Mouse (Mus musculus) forebrain, embryonic 12.5 days (tissue): Measurements from ENCODE around the gene Pik3r1. TPM values are rescaled to one million over a fixed set of nuclear protein-coding genes. Genes with fewer than 3 reads are reported as not detected.
A peak's percentile ranks its signal among the peaks of the same experiment; 100 is the strongest.

ENCODE experiments used
- ATAC-seq: fragments of 200-750 bp; cut with Nextera tagmentation; 2 replicates; pipeline ENCODE4 v1.8.0; 2017; ENCODE audit warnings: moderate TSS enrichment; ENCODE audit not compliant: low FRiP score
- H3K27ac ChIP-seq: fragments of 300-500 bp; sonication (generic); 2 replicates; pipeline ENCODE4 v1.5.1; 2016; ENCODE audit warnings: mild to moderate bottlenecking
- H3K27me3 ChIP-seq: fragments of 300-500 bp; sonication (generic); 2 replicates; pipeline ENCODE4 v1.6.1; 2016; ENCODE audit warnings: mild to moderate bottlenecking
- H3K36me3 ChIP-seq: fragments of 300-500 bp; sonication (generic); replicated peaks from 2 replicates; pipeline ENCODE4 v1.6.1; 2016; ENCODE audit warnings: mild to moderate bottlenecking
- H3K4me1 ChIP-seq: fragments of 300-500 bp; sonication (generic); 2 replicates; pipeline ENCODE4 v1.6.1; 2016
- H3K4me2 ChIP-seq: fragments of 300-500 bp; sonication (generic); 2 replicates; pipeline ENCODE4 v1.6.1; 2016; ENCODE audit warnings: mild to moderate bottlenecking, moderate library complexity
- H3K4me3 ChIP-seq: fragments of 300-500 bp; sonication (generic); replicated peaks from 2 replicates; pipeline ENCODE4 v1.5.1; 2016; ENCODE audit warnings: mild to moderate bottlenecking
- H3K9ac ChIP-seq: fragments of 300-500 bp; sonication (generic); 2 replicates; pipeline ENCODE4 v1.6.1; 2016; ENCODE audit warnings: mild to moderate bottlenecking
- H3K9me3 ChIP-seq: fragments of 300-500 bp; sonication (generic); 2 replicates; pipeline ENCODE4 v1.6.1; 2016
- WGBS: fragments of 180-500 bp; shearing (Covaris S2); methylation state at CpG from one replicate; pipeline ENCODE4 v1.1.7; 2016; 5-methylcytosine and 5-hydroxymethylcytosine counted together
- polyA plus RNA-seq: library from polyadenylated mRNA; unstranded; fragments of >200 nt; fragmentation: Nextera tagmentation; extraction: Ambion mirVana; gene quantifications from 2 replicates; pipeline ENCODE4 v1.2.1, GENCODE M21; 2016

Gene Pik3r1
- polyA plus RNA-seq, 1 experiment from 2014 or later: 20.4 TPM

DNA sequence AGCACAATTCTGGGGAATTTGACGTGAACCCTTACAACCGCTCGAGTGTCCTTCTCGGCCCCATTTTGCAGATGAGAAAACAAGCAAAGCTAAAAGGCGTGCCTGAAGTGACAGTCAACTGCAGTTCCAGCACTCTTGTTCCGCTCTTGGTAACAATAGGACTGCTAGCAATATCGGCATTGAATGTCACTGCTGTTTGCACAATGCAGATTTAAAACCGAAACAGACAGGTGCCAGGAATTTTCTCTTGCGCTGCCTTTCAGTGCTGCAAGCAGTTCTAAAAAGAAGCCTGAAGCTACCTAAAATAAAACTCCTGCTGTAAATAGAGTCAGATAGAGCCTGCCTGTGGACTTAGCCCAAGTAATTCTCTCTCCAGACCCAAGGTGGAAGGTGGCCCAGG, 4.3 kb downstream of the Pik3r1 start:
- no peak overlapping the region for H3K4me2 ChIP-seq
- peaks cover 64% of the 10 kb centered on the region for H3K4me1 ChIP-seq
- no peak overlapping the region for H3K27ac ChIP-seq
- H3K36me3 ChIP-seq: no peaks in the 10 kb centered on the region
- ATAC-seq: no peak
- 83% methylated on average over 9 of the region's 9 CpGs for WGBS
- no peak overlapping the region for H3K4me3 ChIP-seq
- peaks cover 23% of the 10 kb centered on the region for H3K27me3 ChIP-seq
- H3K9ac ChIP-seq: no peak overlapping the region
- no peaks in the 10 kb centered on the region for H3K9me3 ChIP-seq

GRCm38 (mm10) chr13:101763149-101763548, 4.9 kb downstream of the Pik3r1 start:
- H3K36me3 ChIP-seq: no peaks in the 10 kb centered on the region
- peaks cover 28% of the 10 kb centered on the region for H3K27me3 ChIP-seq
- no peak overlapping the region for H3K27ac ChIP-seq
- H3K9ac ChIP-seq: no peak overlapping the region
- ATAC-seq: no peak
- WGBS: 87% methylated on average over 5 of the region's 5 CpGs
- no peak overlapping the region for H3K4me3 ChIP-seq
- peaks cover 65% of the 10 kb centered on the region for H3K4me1 ChIP-seq
- H3K4me2 ChIP-seq: no peak overlapping the region
- H3K9me3 ChIP-seq: no peaks in the 10 kb centered on the region

DNA sequence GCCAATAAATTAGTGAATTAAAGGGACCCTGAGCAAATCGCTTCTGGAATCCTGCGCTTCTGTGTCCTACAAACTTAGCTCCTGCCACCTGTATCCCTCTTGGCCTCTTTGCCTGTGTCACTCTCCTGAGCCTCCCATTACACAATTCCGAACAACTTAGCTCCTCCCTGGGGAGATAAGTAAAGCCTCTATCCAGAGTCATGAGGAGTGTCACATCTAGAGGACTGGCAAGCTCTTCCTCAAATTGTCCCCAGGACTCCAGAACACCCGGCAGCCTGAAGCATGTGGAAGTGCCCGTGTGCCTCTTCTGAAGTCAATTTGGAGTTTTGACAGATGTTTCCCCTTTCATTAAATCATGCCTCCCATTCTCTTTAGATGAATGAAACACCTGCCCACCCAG, 6.4 kb downstream of the Pik3r1 start:
- H3K9ac ChIP-seq: no peak overlapping the region
- no peak for ATAC-seq
- peaks cover 6% of the 10 kb centered on the region for H3K36me3 ChIP-seq
- H3K4me2 ChIP-seq: no peak overlapping the region
- H3K27ac ChIP-seq: no peak overlapping the region
- H3K4me3 ChIP-seq: no peak overlapping the region
- 61% methylated on average over 5 of the region's 5 CpGs for WGBS
- H3K9me3 ChIP-seq: no peaks in the 10 kb centered on the region
- H3K4me1 ChIP-seq: peaks cover 67% of the 10 kb centered on the region
- H3K27me3 ChIP-seq: peaks cover 29% of the 10 kb centered on the region

- H3K4me1 ChIP-seq: peaks cover 60% of the 10 kb centered on the region
Observed at GRCm38 (mm10) chr13:101760953-101761352, 7.1 kb downstream of the Pik3r1 start.

GRCm38 (mm10) chr13:101760001-101760687, 7.9 kb downstream of the Pik3r1 start:
- H3K4me3 ChIP-seq: no peak overlapping the region
- H3K4me1 ChIP-seq: peaks cover 53% of the 10 kb centered on the region
- peaks cover 29% of the 10 kb centered on the region for H3K27me3 ChIP-seq
- no peak overlapping the region for H3K9ac ChIP-seq
- no peaks in the 10 kb centered on the region for H3K9me3 ChIP-seq
- no peak for ATAC-seq
- no peak overlapping the region for H3K27ac ChIP-seq
- 0 out of 2 replicates have a peak overlapping the region, but pooled peaks have one; percentile 2 for H3K4me2 ChIP-seq
- peaks cover 9% of the 10 kb centered on the region for H3K36me3 ChIP-seq
- 33% methylated on average over 8 of the region's 8 CpGs for WGBS

More at GRCm38 (mm10) chr13:101760953-101761352, 7.1 kb downstream of the Pik3r1 start:
- 77% methylated on average over 3 of the region's 3 CpGs for WGBS
- Histone ChIP-seq H3K9ac (no peak overlapping the region), H3K4me2 (no peak overlapping the region), H3K4me3 (no peak overlapping the region), H3K27ac (no peak overlapping the region), H3K9me3 (no peaks in the 10 kb centered on the region), H3K36me3 (peaks cover 6% of the 10 kb centered on the region), H3K27me3 (peaks cover 29% of the 10 kb centered on the region)
- no peak for ATAC-seq

- H3K27me3 ChIP-seq: peaks cover 26% of the 10 kb centered on the region
- no peaks in the 10 kb centered on the region for H3K9me3 ChIP-seq
- peaks cover 50% of the 10 kb centered on the region for H3K4me1 ChIP-seq
- 17% methylated on average over 3 of the region's 3 CpGs for WGBS
- no peak overlapping the region for H3K9ac ChIP-seq
- peaks cover 9% of the 10 kb centered on the region for H3K36me3 ChIP-seq
- H3K27ac ChIP-seq: no peak overlapping the region
- H3K4me3 ChIP-seq: no peak overlapping the region
- ATAC-seq: no peak
- no peak overlapping the region for H3K4me2 ChIP-seq
Observed at GRCm38 (mm10) chr13:101759281-101759871, 8.6 kb downstream of the Pik3r1 start.

DNA sequence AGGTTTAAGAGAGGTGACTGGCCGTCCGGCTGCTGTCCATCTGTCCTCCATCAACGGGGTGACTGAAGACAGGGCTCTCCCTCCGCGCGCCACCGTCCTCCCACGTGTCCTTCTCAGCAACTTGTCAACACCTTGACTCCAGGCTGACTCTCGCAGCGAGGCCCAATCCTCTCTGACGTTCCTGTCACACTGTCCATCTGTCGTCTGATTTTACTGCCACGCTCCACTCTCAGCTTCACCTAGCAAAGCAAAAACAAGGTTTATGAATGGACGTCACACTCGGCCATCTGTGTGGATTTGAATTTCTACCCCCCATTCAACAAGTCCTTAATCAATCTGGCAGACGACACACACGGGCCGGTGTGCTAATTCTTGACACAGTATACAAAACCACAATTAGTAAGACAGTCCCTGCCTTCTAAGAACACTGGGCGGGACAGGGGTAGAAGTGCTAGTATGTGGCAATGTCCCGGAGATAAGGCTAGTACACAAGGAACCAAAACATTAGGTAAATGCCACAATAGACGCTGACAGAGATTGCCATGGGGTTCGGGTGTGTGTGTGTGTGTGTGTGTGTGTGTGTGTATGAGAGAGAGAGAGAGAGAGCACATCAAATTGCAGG, 10.1 kb downstream of the Pik3r1 start:
- Histone ChIP-seq H3K4me1 (peaks cover 45% of the 10 kb centered on the region), H3K9me3 (no peaks in the 10 kb centered on the region), H3K9ac (no peak overlapping the region), H3K36me3 (peaks cover 9% of the 10 kb centered on the region), H3K27me3 (peaks cover 15% of the 10 kb centered on the region), H3K4me2 (no peak overlapping the region), H3K27ac (no peak overlapping the region), H3K4me3 (no peak overlapping the region)
- no peak for ATAC-seq
- 71% methylated on average over 22 of the region's 22 CpGs for WGBS

DNA sequence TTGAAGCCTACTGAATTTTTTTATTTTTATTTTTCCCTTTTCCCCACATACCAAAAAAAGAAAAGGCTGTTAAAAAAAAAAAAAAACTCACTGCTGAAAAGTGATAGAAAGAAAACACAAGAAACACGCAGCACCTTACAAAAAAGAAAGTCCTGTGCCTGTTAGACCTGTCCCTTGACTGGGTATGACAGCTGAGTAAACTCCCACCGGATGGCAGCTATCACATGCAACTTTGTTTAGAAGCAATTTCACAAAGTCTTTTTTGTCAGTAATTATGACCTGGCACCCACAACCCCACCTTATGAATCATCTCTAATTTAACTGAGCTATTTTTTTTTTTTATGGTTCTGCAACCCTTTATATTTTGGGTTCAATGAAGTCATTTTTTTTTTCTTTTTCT, 12.8 kb downstream of the Pik3r1 start:
- WGBS: 82% methylated on average over 2 of the region's 2 CpGs
- Histone ChIP-seq H3K9ac (no peak overlapping the region), H3K27me3 (peaks cover 7% of the 10 kb centered on the region; the same call in 1 of the 2 replicates), H3K36me3 (peaks cover 9% of the 10 kb centered on the region), H3K4me2 (no peak overlapping the region), H3K4me1 (peaks cover 29% of the 10 kb centered on the region), H3K27ac (no peak overlapping the region), H3K4me3 (no peak overlapping the region), H3K9me3 (no peaks in the 10 kb centered on the region)
- ATAC-seq: no peak

DNA sequence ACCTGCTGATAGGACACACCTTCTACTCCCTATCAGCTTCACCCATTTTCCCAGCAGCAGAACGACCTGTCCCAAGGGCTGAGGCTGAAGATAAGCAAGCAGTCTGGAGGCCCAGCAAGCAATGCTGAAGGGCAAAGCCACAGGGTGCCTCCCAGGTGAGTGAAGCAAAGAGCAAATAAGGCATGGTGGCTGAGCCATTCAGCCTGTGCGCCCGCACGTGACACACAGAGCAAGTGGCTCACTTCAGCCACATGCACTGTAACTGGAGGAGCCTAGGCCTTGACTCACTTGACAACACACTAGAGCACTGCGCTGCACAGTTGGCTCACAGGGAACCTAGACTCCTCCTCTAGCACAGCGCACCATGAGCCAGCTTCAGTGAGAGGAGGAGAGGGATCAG, 14.4 kb downstream of the Pik3r1 start:
- whole genome bisulfite sequencing: 79% methylated on average over 6 of the region's 6 CpGs
- peaks cover 14% of the 10 kb centered on the region for H3K4me1 ChIP-seq
- H3K36me3 ChIP-seq: peaks cover 9% of the 10 kb centered on the region
- H3K9ac ChIP-seq: no peak overlapping the region
- H3K27me3 ChIP-seq: peaks cover 5% of the 10 kb centered on the region; the same call in 1 of the 2 replicates
- no peaks in the 10 kb centered on the region for H3K9me3 ChIP-seq
- no peak for ATAC-seq
- H3K27ac ChIP-seq: no peak overlapping the region
- H3K4me2 ChIP-seq: no peak overlapping the region
- no peak overlapping the region for H3K4me3 ChIP-seq

GRCm38 (mm10) chr13:101751816-101752215, 16.2 kb downstream of the Pik3r1 start:
- no peak for ATAC-seq
- no peaks in the 10 kb centered on the region for H3K9me3 ChIP-seq
- peaks cover 3% of the 10 kb centered on the region; the same call in 1 of the 2 replicates for H3K36me3 ChIP-seq
- WGBS: 72% methylated on average over 4 of the region's 4 CpGs
- H3K27me3 ChIP-seq: no peaks in the 10 kb centered on the region
- no peak overlapping the region for H3K4me3 ChIP-seq
- no peak overlapping the region for H3K9ac ChIP-seq
- no peak overlapping the region for H3K27ac ChIP-seq
- peaks cover 7% of the 10 kb centered on the region; the same call in 1 of the 2 replicates for H3K4me1 ChIP-seq
- no peak overlapping the region for H3K4me2 ChIP-seq

GRCm38 (mm10) chr13:101746012-101746595, 21.9 kb downstream of the Pik3r1 start:
- Histone ChIP-seq H3K27ac (no peak overlapping the region), H3K4me3 (no peak overlapping the region), H3K9ac (no peak overlapping the region), H3K4me2 (no peak overlapping the region), H3K36me3 (no peaks in the 10 kb centered on the region), H3K9me3 (no peaks in the 10 kb centered on the region), H3K4me1 (no peaks in the 10 kb centered on the region), H3K27me3 (no peaks in the 10 kb centered on the region)
- 89% methylated on average over 8 of the region's 8 CpGs for WGBS
- ATAC-seq: no peak

DNA sequence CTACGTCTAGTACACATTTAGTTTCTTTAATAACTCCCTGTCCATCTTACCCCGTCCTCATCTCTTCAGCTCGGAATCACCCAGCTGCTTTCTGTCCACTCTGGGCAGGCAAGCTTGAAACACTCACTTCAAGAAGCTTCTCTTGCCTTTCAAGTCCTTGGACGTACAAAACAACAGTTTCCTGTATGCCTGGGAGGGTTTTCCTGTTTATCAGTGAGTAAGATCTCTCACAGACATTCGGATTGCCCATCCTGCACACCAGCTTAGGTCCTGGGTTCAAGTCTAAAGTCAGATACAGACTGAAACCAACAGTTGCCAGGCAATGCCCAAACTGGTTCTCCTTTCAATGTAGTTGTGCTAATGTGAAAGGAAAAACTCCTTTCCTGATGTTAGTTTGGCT, 23.1 kb downstream of the Pik3r1 start:
- ATAC-seq: no peak
- H3K27ac ChIP-seq: no peak overlapping the region
- no peak overlapping the region for H3K9ac ChIP-seq
- no peaks in the 10 kb centered on the region for H3K36me3 ChIP-seq
- no peaks in the 10 kb centered on the region for H3K4me1 ChIP-seq
- no peaks in the 10 kb centered on the region for H3K9me3 ChIP-seq
- H3K27me3 ChIP-seq: no peaks in the 10 kb centered on the region
- no peak overlapping the region for H3K4me2 ChIP-seq
- no peak overlapping the region for H3K4me3 ChIP-seq
- 76% methylated on average over 5 of the region's 5 CpGs for WGBS
